Mouse (Mus musculus) MEL (cell line): ENCODE results near the gene Lmf2. TPM values are rescaled to one million over a fixed set of nuclear protein-coding genes. Genes with fewer than 3 reads are reported as not detected.

ENCODE experiments used
- DNase-seq: peaks from one replicate; pipeline ENCODE4 v3.0.0; 2011; ENCODE audit warnings: low read depth, low spot score
- H3K27ac ChIP-seq: 2 replicates; pipeline ENCODE4 v1.5.1; 2012; ENCODE audit warnings: low read depth, mild to moderate bottlenecking, control low read depth, low read length, moderate library complexity; ENCODE audit not compliant: control insufficient read depth
- H3K27me3 ChIP-seq, 2 experiments: fragments of 150-350 bp in 1 of 2; sonication (generic) in 1 of 2; 2 replicates each; pipeline ENCODE4 v1.6.1; 2012; ENCODE audit warnings: low read length in 2 of 2, mild to moderate bottlenecking in 2 of 2, improper control_type of control experiment in 1 of 2, moderate library complexity in 1 of 2; ENCODE audit not compliant: insufficient read depth in 2 of 2, control insufficient read depth in 1 of 2
- H3K36me3 ChIP-seq, 2 experiments: 2 replicates each; pipeline ENCODE4 v1.6.1; 2012 to 2014; ENCODE audit warnings: low read length in 2 of 2, improper control_type of control experiment in 1 of 2, inconsistent platforms in 1 of 2, mild to moderate bottlenecking in 1 of 2; ENCODE audit not compliant: insufficient read depth in 2 of 2, control insufficient read depth in 1 of 2
- H3K4me1 ChIP-seq, 2 experiments: fragments of 150-350 bp in 1 of 2; sonication (generic) in 1 of 2; 2 replicates each; pipeline ENCODE4 v1.6.1; 2012; ENCODE audit warnings: low read length in 2 of 2, improper control_type of control experiment in 1 of 2, mild to moderate bottlenecking in 1 of 2; ENCODE audit not compliant: insufficient read depth in 2 of 2, control insufficient read depth in 1 of 2
- H3K4me3 ChIP-seq, 2 experiments: fragments of 150-350 bp in 1 of 2; sonication (generic) in 1 of 2; 2 replicates each; pipeline ENCODE4 v1.5.1; 2012; ENCODE audit warnings: low read depth in 2 of 2, low read length in 2 of 2, mild to moderate bottlenecking in 2 of 2, moderate library complexity in 2 of 2, control low read depth in 1 of 2, improper control_type of control experiment in 1 of 2; ENCODE audit not compliant: control insufficient read depth in 1 of 2, insufficient read depth in 1 of 2
- H3K79me2 ChIP-seq: 2 replicates; pipeline ENCODE4 v1.6.1; 2012; ENCODE audit warnings: mild to moderate bottlenecking, low read length, moderate library complexity; ENCODE audit not compliant: control insufficient read depth, poor library complexity, insufficient read depth
- H3K9ac ChIP-seq: 2 replicates; pipeline ENCODE4 v1.6.1; 2012; ENCODE audit warnings: low read depth, mild to moderate bottlenecking, control low read depth, low read length, moderate library complexity; ENCODE audit not compliant: control insufficient read depth, poor library complexity, severe bottlenecking
- H3K9me3 ChIP-seq: fragments of 150-350 bp; sonication (generic); replicated peaks from 2 replicates; pipeline ENCODE4 v1.6.1; 2012; ENCODE audit warnings: mild to moderate bottlenecking, low read length, improper control_type of control experiment, moderate library complexity; ENCODE audit not compliant: insufficient read depth
- HCFC1 ChIP-seq: IDR thresholded peaks from 2 replicates; pipeline ENCODE4 v1.6.1; 2012; ENCODE audit warnings: low read depth, mild to moderate bottlenecking, inconsistent platforms, low read length, improper control_type of control experiment, moderate library complexity
- polyA plus RNA-seq, 2 experiments: library from polyadenylated mRNA; stranded (reverse) in 1 of 2; unstranded in 1 of 2; fragments of >175 nt in 1 of 2; fragments of >200 nt in 1 of 2; gene quantifications; 2 replicates each; pipeline versions ENCODE4 v1.2.1 to v1.2.4; 2012; ENCODE audit warnings: low replicate concordance in 2 of 2, low read depth in 1 of 2; ENCODE audit not compliant: insufficient read length in 2 of 2, insufficient read depth in 1 of 2, missing spikeins in 1 of 2
- total RNA-seq: library from RNA; depleted of rRNA; stranded (reverse); fragments of 300-350 nt; gene quantifications from 2 replicates; pipeline ENCODE4 v1.2.3, GENCODE M21; 2012; rRNA removed

Gene Lmf2
- total and polyA plus RNA-seq, 3 experiments, result 14.5 to 52.0 TPM; not detected in 1

DNA sequence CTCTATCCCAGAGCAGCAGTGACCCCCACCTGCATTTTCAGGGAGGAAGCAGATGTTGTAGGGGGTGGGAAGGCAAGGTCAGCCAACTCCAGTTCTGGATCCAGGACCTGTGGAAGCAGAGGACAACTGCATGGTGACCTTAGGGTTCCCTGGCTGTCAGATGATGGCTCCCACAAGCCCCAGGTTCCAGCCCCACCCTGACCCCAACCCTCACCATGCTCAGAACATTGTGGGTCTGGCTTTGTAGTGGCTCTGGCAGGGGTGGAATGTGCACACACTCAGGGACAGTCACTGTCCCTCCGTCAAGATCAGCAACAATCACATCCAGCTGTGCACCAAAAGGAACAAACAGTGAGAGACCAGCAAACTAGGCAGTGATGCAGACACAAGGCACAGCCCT is 49.5 kb downstream of the Lmf2 start:
- Histone ChIP-seq H3K36me3 (peaks cover 2 to 21% of the 10 kb centered on the region in 2 experiments), H3K9ac (no peak overlapping the region), H3K79me2 (peaks cover 31% of the 10 kb centered on the region), H3K27me3 (no peaks in the 10 kb centered on the region), H3K4me1 (peaks cover 13 to 24% of the 10 kb centered on the region in 2 experiments), H3K4me3 (no peak overlapping the region), H3K27ac (no peak overlapping the region), H3K9me3 (no peaks in the 10 kb centered on the region)
- no peak for DNase-seq
- TF ChIP-seq HCFC1, result no peak

Other genes with a start within 250 kb of the Lmf2 start
- gene Tubgcp6, start 232.5 kb downstream of the Lmf2 start, total RNA-seq, result 14.4 and 17.5 TPM in 2 replicates
- gene Tubgcp6, start 232.5 kb downstream of the Lmf2 start, polyA plus RNA-seq, result 10 to 100 TPM in 1 of 2 experiments, not detected in 1; 25.3 TPM
- 17.9 and 23.3 TPM in 2 replicates for gene Hdac10, start 227.0 kb downstream of the Lmf2 start, total RNA-seq
- 10 to 100 TPM in 1 of 2 experiments, not detected in 1; 26.6 TPM for gene Hdac10, start 227.0 kb downstream of the Lmf2 start, polyA plus RNA-seq
- gene Mapk12, start 215.0 kb downstream of the Lmf2 start, total RNA-seq, result 0.10 TPM in 1 of 2 replicates, not detected in the other
- gene Mapk12, start 215.0 kb downstream of the Lmf2 start, polyA plus RNA-seq, result under 1 TPM in 1 of 2 experiments, not detected in 1; 0.18 TPM
- gene Mapk11, start 206.0 kb downstream of the Lmf2 start, total RNA-seq, result 0.04 and 0.16 TPM in 2 replicates
- under 1 TPM in 1 of 2 experiments, not detected in 1; 0.04 TPM for gene Mapk11, start 206.0 kb downstream of the Lmf2 start, polyA plus RNA-seq
- 0.10 and 0.19 TPM in 2 replicates for gene Plxnb2, start 174.9 kb downstream of the Lmf2 start, total RNA-seq
- gene Plxnb2, start 174.9 kb downstream of the Lmf2 start, polyA plus RNA-seq, result under 1 TPM in 1 of 2 experiments, not detected in 1; 0.17 TPM
- gene Dennd6b, start 159.2 kb downstream of the Lmf2 start, total RNA-seq, result 4.6 and 6.1 TPM in 2 replicates
- gene Dennd6b, start 159.2 kb downstream of the Lmf2 start, polyA plus RNA-seq, result 10 to 100 TPM in 1 of 2 experiments, not detected in 1; 11.4 TPM
- gene Ppp6r2, start 144.1 kb downstream of the Lmf2 start, total RNA-seq, result 13.5 and 15.5 TPM in 2 replicates
- 10 to 100 TPM in 1 of 2 experiments, not detected in 1; 23.2 TPM for gene Ppp6r2, start 144.1 kb downstream of the Lmf2 start, polyA plus RNA-seq
- 80.4 and 84.6 TPM in 2 replicates for gene Sbf1, start 40.3 kb downstream of the Lmf2 start, total RNA-seq
- gene Sbf1, start 40.3 kb downstream of the Lmf2 start, polyA plus RNA-seq, result 100 to 1,000 TPM in 1 of 2 experiments, not detected in 1; 147 TPM
- gene Adm2, start 32.9 kb downstream of the Lmf2 start, total RNA-seq, result 1.4 and 7.1 TPM in 2 replicates
- gene Adm2, start 32.9 kb downstream of the Lmf2 start, polyA plus RNA-seq, result 10 to 100 TPM in 1 of 2 experiments, not detected in 1; 18.2 TPM
- not detected in 2 replicates for gene Miox, start 21.3 kb downstream of the Lmf2 start, total RNA-seq
- gene Miox, start 21.3 kb downstream of the Lmf2 start, polyA plus RNA-seq, result not detected
- gene Ncaph2, start 60 bp upstream of the Lmf2 start, total RNA-seq, result 126 and 137 TPM in 2 replicates
- gene Ncaph2, start 60 bp upstream of the Lmf2 start, polyA plus RNA-seq, result 100 to 1,000 TPM; 160 to 165 TPM
- 50.2 and 58.9 TPM in 2 replicates for gene Sco2, start 18.2 kb upstream of the Lmf2 start, total RNA-seq
- 10 to 100 TPM in 1 of 2 experiments, not detected in 1; 34.6 TPM for gene Sco2, start 18.2 kb upstream of the Lmf2 start, polyA plus RNA-seq
- 0.92 and 1.5 TPM in 2 replicates for gene Tymp, start 21.4 kb upstream of the Lmf2 start, total RNA-seq
- gene Tymp, start 21.4 kb upstream of the Lmf2 start, polyA plus RNA-seq, result 1 to 10 TPM in 1 of 2 experiments, not detected in 1; 2.0 TPM
- not detected in 2 replicates for gene Odf3b, start 23.6 kb upstream of the Lmf2 start, total RNA-seq
- gene Odf3b, start 23.6 kb upstream of the Lmf2 start, polyA plus RNA-seq, result not detected
- gene Klhdc7b, start 29.3 kb upstream of the Lmf2 start, total RNA-seq, result not detected in 2 replicates
- gene Klhdc7b, start 29.3 kb upstream of the Lmf2 start, polyA plus RNA-seq, result under 1 TPM in 1 of 2 experiments, not detected in 1; 0.01 TPM
- gene Syce3, start 54.8 kb upstream of the Lmf2 start, total RNA-seq, result 0.82 and 1.5 TPM in 2 replicates
- gene Syce3, start 54.8 kb upstream of the Lmf2 start, polyA plus RNA-seq, result 1 to 10 TPM in 1 of 2 experiments, not detected in 1; 1.4 TPM
- gene Cpt1b, start 70.2 kb upstream of the Lmf2 start, total RNA-seq, result 0.92 and 1.4 TPM in 2 replicates
- 1 to 10 TPM in 1 of 2 experiments, not detected in 1; 2.0 TPM for gene Cpt1b, start 70.2 kb upstream of the Lmf2 start, polyA plus RNA-seq
- 2.5 and 3.8 TPM in 2 replicates for gene C730034F03Rik, start 73.9 kb upstream of the Lmf2 start, total RNA-seq
- gene C730034F03Rik, start 73.9 kb upstream of the Lmf2 start, polyA plus RNA-seq, result 1 to 10 TPM in 1 of 2 experiments, not detected in 1; 1.6 TPM
- gene Gm44502, start 74.0 kb upstream of the Lmf2 start, total RNA-seq, result not detected in 2 replicates
- gene Gm44502, start 74.0 kb upstream of the Lmf2 start, polyA plus RNA-seq, result not detected
- 19.3 and 19.5 TPM in 2 replicates for gene Chkb, start 74.2 kb upstream of the Lmf2 start, total RNA-seq
- gene Chkb, start 74.2 kb upstream of the Lmf2 start, polyA plus RNA-seq, result 10 to 100 TPM in 1 of 2 experiments, not detected in 1; 51.3 TPM
- 0.04 TPM in 1 of 2 replicates, not detected in the other for gene Mapk8ip2, start 98.3 kb upstream of the Lmf2 start, total RNA-seq
- gene Mapk8ip2, start 98.3 kb upstream of the Lmf2 start, polyA plus RNA-seq, result under 1 TPM in 1 of 2 experiments, not detected in 1; 0.01 TPM
- 8.4 and 9.1 TPM in 2 replicates for gene Arsa, start 121.8 kb upstream of the Lmf2 start, total RNA-seq
- 10 to 100 TPM in 1 of 2 experiments, not detected in 1; 28.1 TPM for gene Arsa, start 121.8 kb upstream of the Lmf2 start, polyA plus RNA-seq
- gene Shank3, start 144.0 kb upstream of the Lmf2 start, total RNA-seq, result 7.8 and 14.2 TPM in 2 replicates
- 10 to 100 TPM in 1 of 2 experiments, not detected in 1; 20.3 TPM for gene Shank3, start 144.0 kb upstream of the Lmf2 start, polyA plus RNA-seq
- not detected in 2 replicates for gene Acr, start 212.7 kb upstream of the Lmf2 start, total RNA-seq
- under 1 TPM in 1 of 2 experiments, not detected in 1; 0.15 TPM for gene Acr, start 212.7 kb upstream of the Lmf2 start, polyA plus RNA-seq
- 3.0 and 3.3 TPM in 2 replicates for gene Rabl2, start 236.3 kb upstream of the Lmf2 start, total RNA-seq
- 10 to 100 TPM in 1 of 2 experiments, not detected in 1; 10.6 TPM for gene Rabl2, start 236.3 kb upstream of the Lmf2 start, polyA plus RNA-seq